Mouse (Mus musculus): ENCODE results near the gene Olfr1394. TPM values are rescaled to one million over a fixed set of nuclear protein-coding genes. Genes with fewer than 3 reads are reported as not detected.
"Not testable (repeated sequence)": the region's sequence is repeated elsewhere in the genome, so short reads cannot be mapped to it uniquely, and the experiment has no call there.

Gene Olfr1394
- total RNA-seq, 4 experiments from 2014 or later: not detected

- no peak for DNase-seq (ENCODE audit: low spot score in 2 of 2)
These were observed 33.5 kb downstream of the Olfr1394 start for GRCm38 (mm10) chr11:49187701-49188100.

- no peak for DNase-seq (ENCODE audit: low spot score in 2 of 2)
These were observed 35.6 kb downstream of the Olfr1394 start for GRCm38 (mm10) chr11:49189737-49190136.

GRCm38 (mm10) chr11:49191083-49191482, 36.9 kb downstream of the Olfr1394 start:
- no peak for DNase-seq (ENCODE audit: low spot score in 2 of 2)

- not testable (repeated sequence) for DNase-seq (ENCODE audit: low spot score in 2 of 2)
These were observed 40.6 kb downstream of the Olfr1394 start for GRCm38 (mm10) chr11:49194771-49195170.

GRCm38 (mm10) chr11:49195819-49196322, 41.7 kb downstream of the Olfr1394 start:
- no peak for DNase-seq (ENCODE audit: low spot score in 2 of 2)

- DNase-seq (ENCODE audit: low spot score in 2 of 2): no peak
These were observed 46.5 kb downstream of the Olfr1394 start for GRCm38 (mm10) chr11:49200666-49201065.

GRCm38 (mm10) chr11:49201142-49201541, 47.0 kb downstream of the Olfr1394 start:
- no peak for DNase-seq (ENCODE audit: low spot score in 2 of 2)

GRCm38 (mm10) chr11:49202071-49202470, 47.9 kb downstream of the Olfr1394 start:
- no peak for DNase-seq (ENCODE audit: low spot score in 2 of 2)

GRCm38 (mm10) chr11:49202523-49203061, 48.4 kb downstream of the Olfr1394 start:
- DNase-seq (ENCODE audit: low spot score in 2 of 2): no peak

GRCm38 (mm10) chr11:49203129-49203768, 49.1 kb downstream of the Olfr1394 start, which contains the start of gene Zfp62:
Gene Zfp62, plus strand, starts transcription at chr11:49203292.
- DNase-seq (ENCODE audit: low spot score in 2 of 2): peak; percentile 90

GRCm38 (mm10) chr11:49203771-49204497, 49.8 kb downstream of the Olfr1394 start:
- DNase-seq (ENCODE audit: low spot score in 2 of 2): no peak

GRCm38 (mm10) chr11:49205080-49205590, 51.0 kb downstream of the Olfr1394 start:
- DNase-seq (ENCODE audit: low spot score in 2 of 2): no peak

GRCm38 (mm10) chr11:49207495-49207894, 53.3 kb downstream of the Olfr1394 start:
- DNase-seq (ENCODE audit: low spot score in 2 of 2): no peak

Other genes starting within 250 kb of the Olfr1394 start
- 1 to 10 TPM; 1.2 to 3.5 (median 2.6) TPM for gene Psme2b, start 208.2 kb upstream of the Olfr1394 start, total RNA-seq (2022)
- gene Olfr56, start 175.5 kb upstream of the Olfr1394 start, total RNA-seq (2022): not detected
- 1 to 10 TPM in 3 of 4 experiments, under 1 TPM in 1; 0.96 to 3.1 (median 1.8) TPM for gene 9930111J21Rik1, start 175.0 kb upstream of the Olfr1394 start, total RNA-seq (2022)
- gene Gm12185, start 162.2 kb upstream of the Olfr1394 start, total RNA-seq (2022): under 1 TPM; 0.30 to 0.41 (median 0.37) TPM
- 1 to 10 TPM in 2 of 4 experiments, under 1 TPM in 2; 0.42 to 1.3 (median 0.88) TPM for gene Tgtp1, start 160.2 kb upstream of the Olfr1394 start, total RNA-seq (2022)
- gene 9930111J21Rik2, start 103.1 kb upstream of the Olfr1394 start, total RNA-seq (2022): 1 to 10 TPM; 1.3 to 3.1 (median 2.4) TPM
- gene Tgtp2, start 90.2 kb upstream of the Olfr1394 start, total RNA-seq (2022): under 1 TPM in 2 of 4 experiments, not detected in 2; 0.23 to 0.56 TPM
- 1 to 10 TPM in 1 of 4 experiments, under 1 TPM in 3; 0.81 to 1.0 (median 0.88) TPM for gene Ifi47, start 77.8 kb upstream of the Olfr1394 start, total RNA-seq (2022)
- gene Olfr1396, start 39.5 kb upstream of the Olfr1394 start, total RNA-seq (2022): not detected
- gene Olfr1395, start 12.1 kb upstream of the Olfr1394 start, total RNA-seq (2022): not detected
- gene Btnl9, start 32.8 kb downstream of the Olfr1394 start, total RNA-seq (2022): under 1 TPM in 1 of 4 experiments, not detected in 3; 0.09 TPM
- gene Zfp62, start 48.9 kb downstream of the Olfr1394 start, total RNA-seq (2022): 10 to 100 TPM; 64.1 to 83.4 (median 73.4) TPM
- gene Mgat1, start 89.8 kb downstream of the Olfr1394 start, total RNA-seq (2022): 10 to 100 TPM; 65.9 to 72.3 (median 69.2) TPM
- 1 to 10 TPM in 2 of 4 experiments, under 1 TPM in 2; 0.65 to 1.1 (median 0.84) TPM for gene Olfr1393, start 123.9 kb downstream of the Olfr1394 start, total RNA-seq (2022)
- under 1 TPM in 3 of 4 experiments, not detected in 1; 0.18 to 0.28 (median 0.23) TPM for gene Olfr1392, start 130.9 kb downstream of the Olfr1394 start, total RNA-seq (2022)
- gene Olfr10, start 150.4 kb downstream of the Olfr1394 start, total RNA-seq (2022): not detected
- gene Olfr1391, start 168.4 kb downstream of the Olfr1394 start, total RNA-seq (2022): not detected
- not detected for gene Olfr1390, start 180.8 kb downstream of the Olfr1394 start, total RNA-seq (2022)

Data from left cerebral cortex, adult 8-10 months (tissue).